Mouse (Mus musculus) right cerebral cortex, postnatal 4 days (tissue): ENCODE measurements at regions not wholly inside any gene's neighbourhood (a gene's known extent, or its start where the extent isn't known, plus 50 kb on each side); places are given as distances from the start of the nearest gene placed in this dataset.

Experiments
- DNase-seq: peaks from one replicate; pipeline ENCODE4 v3.0.0-alpha.2; 2022

DNA sequence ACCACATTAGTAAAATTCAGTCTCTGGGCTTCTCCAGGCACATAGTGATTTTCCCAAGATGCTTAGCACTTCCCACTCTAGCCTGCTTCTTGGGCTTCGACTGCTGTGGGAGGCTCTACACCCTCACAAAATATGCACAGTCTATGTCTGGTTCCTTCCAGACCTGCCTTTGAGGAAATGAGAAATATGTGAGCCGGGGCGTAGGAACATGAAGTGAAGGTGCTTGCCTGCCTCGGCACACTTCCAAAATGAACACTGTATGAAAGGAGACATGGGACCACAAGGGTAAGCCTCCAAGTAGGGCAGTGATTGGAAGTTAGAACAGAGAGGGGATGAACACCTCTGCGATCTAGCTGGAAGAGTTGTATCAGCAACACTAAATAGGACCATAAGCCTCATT is 54.5 kb downstream of the Gm10260 start:
- no peak for DNase-seq

DNA sequence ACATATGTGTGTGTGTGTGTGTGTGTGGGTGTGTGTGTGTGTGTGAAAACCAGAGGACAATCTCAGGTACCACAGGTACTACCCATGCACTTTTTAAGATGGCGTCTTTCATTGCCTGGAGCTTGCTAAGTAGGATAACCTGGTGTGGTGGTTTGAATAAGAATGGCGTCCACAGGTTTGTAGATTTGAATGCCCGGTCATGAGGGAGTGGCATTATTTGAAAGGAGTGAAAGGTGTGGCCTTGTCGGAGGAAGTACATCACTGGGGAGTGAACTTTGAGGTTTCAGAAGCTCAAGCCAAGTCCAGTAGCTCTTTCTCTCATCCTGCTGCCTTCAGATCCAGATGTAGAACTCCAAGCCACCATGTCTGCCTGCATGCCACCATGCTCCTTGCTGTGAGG is 55.9 kb downstream of the Gm10260 start:
- no peak for DNase-seq

DNA sequence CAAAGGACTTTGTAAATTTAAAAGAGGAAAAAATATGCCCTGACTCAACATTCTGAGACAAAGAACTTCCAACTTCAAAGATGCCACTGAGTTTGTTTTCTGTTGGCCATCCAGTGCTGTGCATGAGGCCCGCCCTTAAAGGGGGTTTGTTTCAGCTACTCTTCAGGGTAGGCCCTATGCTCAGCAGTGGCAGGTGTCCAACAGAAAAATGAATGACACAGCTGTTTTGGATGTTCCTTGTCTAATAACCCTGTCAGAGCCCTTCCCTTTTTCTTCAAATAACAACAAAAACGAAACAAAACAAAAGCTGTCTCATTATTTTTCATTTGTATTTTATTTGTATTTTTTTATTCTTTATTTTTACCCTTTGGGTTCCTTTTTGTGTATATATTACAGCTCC is 61.5 kb downstream of the Gm10260 start:
- DNase-seq, result no peak

DNA sequence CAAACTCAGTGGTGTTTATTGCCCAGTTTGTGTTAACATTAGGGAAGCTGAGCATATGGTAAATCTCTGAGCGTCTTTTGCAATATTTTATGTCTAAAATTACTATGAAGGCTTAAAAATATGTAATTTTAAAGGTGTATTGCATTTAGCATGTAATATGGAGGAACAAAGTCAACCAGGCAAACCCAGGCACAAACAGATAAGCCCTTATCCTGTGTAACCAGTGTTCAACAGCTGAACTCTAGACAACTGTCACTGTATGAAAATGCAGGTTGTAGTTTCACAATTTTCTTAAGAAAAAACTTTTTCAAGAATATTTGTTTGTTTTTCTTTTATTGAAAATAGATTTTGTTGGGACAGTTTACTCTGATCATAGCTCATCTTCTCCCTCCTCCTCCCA is 62.1 kb downstream of the Gm10260 start:
- no peak for DNase-seq

DNA sequence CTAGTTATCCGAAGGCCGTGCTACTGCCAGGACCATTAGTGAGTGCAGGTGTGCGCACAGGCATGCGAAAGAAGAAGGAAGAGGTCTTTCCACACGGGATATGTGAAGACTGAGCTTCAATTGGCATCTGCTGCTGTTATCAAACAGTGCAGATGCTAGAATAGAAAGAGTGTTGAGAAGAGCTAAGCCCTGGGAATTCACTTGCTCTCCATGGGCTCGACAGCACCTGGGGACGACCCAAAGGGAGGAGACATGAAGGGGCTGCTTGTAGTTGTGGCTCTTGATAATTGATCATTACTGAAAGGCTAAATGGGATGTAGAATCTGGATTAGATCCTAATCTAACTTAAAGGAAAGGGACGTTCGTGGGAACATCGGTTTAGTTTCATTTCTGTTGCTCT is 63.2 kb downstream of the Gm10260 start:
- DNase-seq, result no peak

DNA sequence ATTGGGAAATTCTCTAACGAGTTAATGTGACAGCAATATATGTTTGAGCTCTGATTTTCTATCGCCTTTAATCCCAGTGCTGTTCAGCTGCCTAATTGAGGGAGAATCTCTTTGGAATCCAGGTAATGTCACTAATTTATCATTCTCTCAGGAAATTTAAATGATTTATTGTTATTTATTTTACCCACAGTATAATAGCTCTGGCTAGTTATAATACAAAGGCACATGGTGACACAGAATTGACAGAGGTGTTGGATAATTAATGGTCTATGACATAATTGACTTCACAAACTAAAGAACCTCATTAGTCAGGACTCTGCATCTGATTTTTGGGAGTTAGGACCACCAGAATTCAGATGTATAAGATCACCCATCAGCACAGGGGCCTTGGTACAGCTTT is 65.4 kb downstream of the Gm10260 start:
- no peak for DNase-seq

DNA sequence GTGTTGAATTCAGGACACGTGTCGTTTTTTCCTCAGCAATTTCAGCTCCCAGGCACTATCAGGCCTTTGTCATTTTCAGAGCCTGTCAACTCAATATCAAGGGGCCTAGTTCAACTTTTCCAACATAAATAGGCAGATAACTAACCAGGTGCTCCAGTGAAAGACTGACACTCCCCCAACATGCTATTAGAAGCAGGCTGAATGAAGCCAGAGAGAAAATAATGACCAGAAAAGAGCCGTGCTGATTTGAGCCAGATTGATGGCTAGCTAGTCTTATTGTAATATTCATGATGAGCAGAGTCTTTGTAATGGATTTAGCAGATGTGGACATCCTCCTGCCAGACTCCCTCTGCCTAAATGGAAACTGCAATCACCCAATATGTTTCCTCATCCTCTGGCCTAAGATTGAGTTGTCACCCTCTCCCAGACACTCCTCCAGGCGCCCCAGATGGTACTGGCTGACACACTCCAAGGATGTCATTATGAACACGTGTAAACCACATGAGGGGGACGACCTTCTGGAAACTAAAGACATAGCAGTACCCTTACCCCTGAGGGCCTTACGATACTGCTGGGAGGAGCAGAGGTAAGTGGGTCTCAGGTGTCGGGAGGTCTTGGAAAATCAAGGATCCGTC is 66.0 kb downstream of the Gm10260 start:
- no peak for DNase-seq

DNA sequence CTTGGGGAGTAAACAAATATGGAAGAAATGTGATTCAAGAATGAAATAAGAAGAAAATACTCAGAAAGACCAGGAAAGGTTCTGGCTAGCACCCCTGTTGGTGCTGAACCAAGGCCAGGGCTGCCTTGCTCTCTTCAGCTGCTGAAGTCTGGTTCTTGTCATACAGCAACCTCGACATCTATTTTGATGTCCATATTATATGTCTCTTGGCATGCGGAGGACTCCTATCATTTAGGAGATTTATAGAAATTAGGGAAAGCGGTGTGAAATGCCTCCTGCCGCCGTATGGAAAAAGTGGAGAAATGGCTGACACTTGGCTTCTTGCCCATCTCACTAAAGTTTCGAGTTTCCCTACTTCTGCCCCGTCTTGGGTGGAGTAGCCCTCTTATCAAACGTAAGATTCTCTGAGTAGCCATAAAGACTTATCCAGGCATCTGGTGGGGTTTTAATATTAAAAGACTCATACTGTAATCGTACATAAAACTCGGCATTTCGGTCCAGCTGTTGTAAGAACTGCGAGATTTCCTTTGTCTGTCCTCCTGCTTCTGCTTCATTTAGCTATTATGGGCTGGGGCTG is 72.0 kb downstream of the Gm10260 start:
- no peak for DNase-seq

DNA sequence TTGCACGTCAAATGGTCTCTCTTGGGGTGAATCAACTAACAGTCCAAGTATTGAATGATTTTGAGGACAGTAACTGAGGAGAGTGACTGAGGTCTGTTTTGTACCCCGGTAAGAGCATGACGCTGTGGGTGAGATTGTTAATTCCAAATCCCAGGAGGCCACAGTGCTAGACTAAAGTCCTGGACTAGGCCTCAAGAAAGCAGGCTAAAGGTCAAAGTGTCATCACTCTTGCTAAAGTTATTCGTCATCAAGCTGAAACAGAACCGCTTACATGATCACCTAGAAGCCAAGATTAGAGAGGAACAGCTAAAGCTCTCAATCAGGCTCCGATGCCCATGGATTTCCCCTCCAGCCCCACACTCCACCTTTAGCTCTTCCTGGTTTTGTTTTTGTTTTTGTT is 76.6 kb downstream of the Gm10260 start:
- DNase-seq, result no peak

DNA sequence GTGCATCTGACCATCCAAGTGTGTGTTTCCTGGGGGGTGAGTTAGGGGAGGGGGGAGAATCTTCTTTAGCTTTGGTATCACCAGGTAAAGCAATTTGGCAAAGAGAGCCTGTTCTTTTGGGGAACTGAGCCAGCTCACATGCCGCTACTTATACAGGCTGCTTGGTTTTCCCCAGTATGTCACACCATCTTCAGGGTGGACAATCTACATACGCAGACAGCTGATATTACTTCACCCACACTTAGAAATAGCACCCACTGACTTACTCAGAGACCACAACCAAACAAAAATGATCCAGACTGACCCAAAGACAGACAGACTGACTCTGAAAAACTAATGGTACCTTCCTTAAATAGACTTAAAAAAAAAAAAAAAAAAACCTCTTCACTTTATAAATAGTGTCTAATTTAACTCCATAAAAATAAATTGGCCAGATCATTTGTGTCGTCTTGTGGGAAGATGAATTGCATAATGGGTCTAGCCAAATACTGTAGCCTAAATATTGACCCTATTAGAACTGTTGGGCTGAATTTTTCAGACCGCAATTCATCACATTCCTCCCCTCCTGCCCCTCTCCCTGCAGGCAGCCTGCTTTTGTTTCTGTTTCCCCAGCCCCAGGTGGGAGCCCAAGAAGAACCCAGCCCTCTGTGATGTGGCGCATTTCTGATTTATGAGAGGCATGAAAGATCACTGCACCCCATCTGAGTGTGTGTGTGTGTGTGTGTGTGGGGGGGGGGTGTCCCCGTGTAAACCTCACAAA is 79.0 kb downstream of the Gm10260 start:
- DNase-seq, result no peak

DNA sequence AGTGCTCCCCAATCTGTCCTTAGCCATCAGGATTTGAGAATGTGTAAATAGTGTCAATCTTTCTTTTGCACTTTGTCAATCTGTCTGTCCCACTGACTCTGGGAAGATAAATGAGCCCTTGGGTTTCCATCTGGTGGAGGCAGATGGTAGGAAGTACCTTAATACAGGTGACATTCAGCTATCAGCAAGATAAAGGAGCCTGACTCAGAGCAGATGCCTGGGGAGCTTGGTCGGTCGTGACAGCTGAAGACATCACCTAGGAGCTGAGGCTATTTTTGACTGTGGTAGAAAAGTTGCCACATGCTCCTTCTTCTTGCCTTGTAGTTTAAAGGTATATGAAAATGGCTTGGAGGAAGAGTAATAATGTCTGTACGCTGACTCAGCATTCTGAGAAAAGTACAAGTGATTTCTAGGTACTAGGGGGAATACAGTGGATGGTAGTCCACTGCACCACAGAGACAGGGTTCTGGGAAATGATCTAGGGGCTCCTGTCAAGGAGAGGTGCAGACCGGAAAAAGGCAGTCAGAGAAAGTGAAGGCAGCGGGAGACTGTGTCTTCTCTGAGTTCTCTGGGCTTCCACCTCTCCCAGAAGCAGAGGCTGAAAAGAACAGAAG is 80.0 kb downstream of the Gm10260 start:
- DNase-seq, result no peak

DNA sequence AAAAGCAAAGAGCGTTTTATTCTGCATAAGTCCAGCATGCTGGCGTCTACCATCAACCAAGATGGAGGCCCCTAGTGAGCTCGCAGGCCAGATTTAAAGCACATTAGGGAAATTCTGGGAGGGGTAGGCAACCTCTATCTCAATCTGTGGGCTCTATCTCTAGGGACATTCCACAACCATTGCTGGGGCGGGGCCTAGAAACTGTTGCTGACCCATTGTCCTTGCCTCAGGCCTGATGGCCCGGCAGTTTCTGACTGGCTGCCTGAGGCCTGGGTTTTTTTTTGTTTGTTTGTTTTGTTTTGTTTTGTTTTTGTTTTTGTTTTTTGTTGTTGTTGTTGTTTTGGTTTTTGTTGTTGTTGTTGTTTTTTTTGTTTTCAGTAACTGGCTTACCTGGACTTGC is 81.4 kb downstream of the Gm10260 start:
- no peak for DNase-seq

DNA sequence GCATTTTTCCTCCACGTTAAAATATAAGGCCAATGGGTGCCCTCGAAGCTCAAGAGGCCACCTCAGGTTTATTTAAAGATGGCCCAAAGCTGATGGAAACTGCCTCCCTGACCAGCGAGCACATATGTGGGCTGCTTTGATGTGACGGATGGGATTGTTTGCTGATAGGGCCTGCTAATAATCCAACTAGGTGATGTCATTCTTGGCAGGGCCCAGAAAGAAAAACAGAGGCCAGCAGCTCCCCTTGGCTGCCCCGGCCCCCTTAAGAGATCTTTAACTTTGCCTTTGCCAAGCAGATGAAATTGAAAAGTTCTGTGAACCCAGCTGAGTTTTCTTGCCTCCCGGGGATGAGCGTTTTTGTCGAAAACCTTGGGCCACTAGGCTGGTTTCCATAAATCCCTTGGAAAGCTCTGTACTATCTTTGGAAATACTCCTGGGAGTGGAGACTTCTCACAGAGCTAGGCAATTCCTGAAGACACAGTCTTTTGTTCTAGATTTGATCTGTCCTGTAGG is 83.8 kb downstream of the Gm10260 start:
- no peak for DNase-seq

DNA sequence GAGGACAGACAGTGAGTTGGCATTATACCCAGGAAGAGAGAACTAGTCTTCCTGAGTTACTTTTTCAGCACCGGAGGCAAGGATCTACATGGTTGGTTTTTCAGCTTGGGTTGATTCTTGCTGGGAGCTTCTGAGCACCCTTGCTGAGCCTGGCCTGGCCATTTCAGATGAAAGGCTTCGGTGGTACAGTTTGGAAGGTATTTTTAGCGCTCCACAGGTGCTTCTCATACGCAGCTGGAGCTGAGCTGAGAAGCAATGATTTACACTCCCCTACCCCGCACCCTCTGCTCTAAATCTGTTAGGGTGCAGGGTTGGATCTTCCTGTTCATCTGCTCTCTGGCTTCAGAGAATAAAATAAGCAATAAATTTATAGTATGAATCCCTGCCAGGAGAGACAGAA is 87.3 kb downstream of the Gm10260 start:
- DNase-seq, result no peak

DNA sequence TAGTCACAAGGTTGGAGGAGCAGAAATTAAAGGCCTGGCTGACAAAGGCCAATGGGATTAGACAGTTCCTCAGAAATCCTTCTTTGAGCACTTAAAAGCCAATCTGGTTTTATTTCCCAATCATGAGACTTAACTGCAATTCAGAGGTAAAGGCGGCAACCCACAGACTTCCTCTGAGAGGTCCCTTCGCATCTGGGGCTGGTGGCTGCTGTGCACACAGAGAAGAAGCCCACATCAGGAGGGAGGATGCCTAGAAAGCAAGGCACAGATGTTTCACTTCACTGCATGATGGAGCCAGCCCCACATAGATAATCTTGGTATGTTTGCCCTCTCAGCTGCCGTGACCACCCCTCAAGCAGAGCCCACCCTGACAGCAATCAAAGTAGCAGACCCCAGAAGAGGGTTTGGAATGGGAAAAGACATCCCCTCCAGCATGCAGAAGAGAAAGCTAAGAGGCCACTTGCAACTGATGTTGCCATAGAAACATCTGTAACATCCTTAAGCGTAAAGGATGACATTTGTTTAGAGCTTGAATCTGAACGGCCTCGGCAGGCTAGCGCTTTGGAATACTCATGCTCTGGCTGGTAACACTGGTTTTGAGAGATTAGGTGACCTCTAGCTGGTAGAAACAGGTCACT is 88.3 kb downstream of the Gm10260 start:
- DNase-seq, result no peak

DNA sequence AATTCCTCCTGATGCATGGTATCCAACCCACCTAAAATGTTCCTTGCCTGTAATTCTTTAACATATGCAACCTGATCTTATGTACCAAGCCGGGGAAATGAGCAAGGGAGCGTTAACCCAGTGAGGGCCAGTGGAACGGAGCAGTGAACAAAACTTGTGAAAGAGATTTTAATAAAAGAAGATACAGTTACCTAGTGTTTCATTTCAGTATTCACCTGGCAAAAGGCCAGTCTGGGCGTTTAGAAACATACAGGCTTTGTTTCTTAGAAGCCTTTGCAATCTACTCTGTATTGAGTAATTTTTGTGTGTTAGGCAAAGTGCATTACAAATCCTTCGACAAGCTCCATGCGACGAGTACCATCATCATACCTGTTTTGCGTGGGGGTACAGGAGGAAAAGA is 91.1 kb downstream of the Gm10260 start:
- DNase-seq, result no peak

DNA sequence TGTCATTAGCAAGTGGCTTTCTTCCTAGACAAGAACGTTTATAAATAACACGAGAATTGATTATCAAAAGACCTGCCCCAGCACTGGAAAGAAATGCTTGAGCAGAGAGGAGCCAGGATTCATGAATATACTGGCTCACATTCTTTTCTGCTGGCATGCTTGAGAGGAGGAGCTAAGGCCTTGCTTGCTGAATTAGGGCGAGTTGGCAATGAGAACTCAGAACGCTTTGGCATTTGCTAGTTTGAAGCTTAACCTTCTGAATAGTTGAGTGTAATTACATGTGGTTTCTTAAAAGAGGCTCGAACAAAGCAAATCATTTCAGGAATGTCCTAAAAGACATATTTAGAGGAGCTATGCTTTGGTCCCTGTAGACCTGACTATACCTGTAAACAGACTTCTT is 91.5 kb downstream of the Gm10260 start:
- DNase-seq, result no peak

DNA sequence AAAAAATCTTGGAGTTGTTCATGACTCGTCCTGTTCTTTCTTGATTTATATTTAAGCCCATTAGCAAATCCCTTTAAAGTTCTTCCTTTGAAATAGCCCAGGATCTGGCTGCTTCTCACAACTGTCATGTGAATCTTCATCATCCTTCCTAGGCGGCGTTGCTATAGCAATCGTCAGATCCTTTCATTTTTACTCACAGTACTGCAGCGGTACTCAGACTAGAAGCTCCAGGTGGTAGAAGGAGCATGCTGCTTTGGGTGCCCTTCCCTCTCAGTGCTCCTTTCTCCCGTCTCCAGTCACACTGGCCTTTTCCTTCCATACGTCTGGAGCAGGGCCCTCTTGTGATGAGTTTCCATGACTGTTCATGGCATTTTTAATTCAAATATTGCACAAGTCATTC is 93.1 kb downstream of the Gm10260 start:
- DNase-seq, result no peak

DNA sequence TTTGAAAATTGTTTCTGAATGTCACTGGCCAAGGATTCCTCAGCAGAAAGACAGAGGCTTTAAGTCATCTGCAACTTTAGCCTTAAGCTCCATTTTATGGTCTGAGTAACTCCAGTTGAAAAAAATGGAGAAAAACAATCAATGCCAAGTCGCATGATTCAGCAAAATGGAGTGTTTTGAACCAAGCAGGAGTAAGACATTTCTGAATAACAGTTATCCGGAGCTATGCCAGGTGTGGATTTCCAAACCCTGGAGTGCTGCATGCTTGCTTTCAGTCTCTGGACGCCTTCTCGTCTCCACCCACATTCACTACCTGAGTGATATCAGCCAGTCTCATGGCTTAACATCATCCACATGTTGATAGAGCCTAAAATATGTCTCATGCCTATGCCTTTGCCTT is 93.7 kb downstream of the Gm10260 start:
- no peak for DNase-seq

DNA sequence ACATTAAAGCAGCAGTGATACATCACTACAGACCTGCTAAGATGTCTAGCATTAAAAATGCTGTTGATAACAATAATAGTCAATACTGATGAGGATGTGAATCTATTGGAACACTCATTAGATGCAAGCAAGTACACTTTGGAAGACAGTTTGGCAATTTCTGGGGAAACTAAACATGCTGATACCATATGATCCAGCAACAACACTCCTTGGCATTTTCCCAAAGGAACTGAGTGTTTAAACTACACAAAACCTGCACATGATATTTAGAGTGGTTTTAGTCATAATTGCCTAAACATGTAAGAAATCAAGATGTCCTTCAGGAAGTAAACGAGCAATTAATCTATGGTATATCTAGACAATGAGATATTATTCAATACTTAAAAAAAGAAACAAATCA is 95.2 kb downstream of the Gm10260 start:
- DNase-seq, result no peak

DNA sequence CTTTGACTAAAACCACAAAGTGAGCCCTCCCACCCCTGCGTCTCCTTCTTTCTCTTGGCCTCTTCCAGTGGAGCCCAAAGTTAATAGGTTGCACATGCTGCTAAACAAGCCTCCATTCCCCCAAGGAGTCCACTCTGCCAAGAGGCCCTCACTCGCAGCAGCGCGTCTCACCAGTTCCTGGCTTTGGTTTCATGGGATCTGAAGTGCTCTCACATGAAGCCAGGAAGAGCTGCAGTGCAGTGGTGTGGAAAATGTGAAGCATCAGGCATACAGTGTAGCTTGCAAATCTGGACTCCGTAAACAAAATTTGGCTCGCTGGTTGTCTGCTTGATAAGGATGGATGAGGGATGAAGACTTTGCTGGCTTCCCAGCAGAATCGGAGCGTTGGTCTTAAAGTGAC is 97.7 kb downstream of the Gm10260 start:
- DNase-seq, result no peak

DNA sequence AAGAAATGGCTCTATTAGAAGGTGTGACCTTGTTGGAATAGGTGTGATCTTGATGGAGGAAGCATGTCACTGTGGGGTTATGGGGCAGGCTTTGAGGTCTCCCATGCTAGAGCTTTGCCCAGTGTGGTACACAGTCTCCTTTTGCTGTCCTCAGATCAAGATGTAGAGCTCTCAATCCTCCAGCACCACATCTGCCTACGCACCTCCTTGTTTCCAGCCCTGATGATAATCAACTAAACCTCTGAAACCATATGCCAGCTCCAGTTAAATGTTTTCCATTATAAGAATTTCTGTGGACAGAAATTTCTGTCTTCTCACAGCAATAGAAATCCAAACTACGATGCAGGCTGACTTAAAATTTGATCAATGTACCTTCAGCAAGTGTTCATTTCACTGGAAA is 103.8 kb downstream of the Gm10260 start:
- DNase-seq, result no peak

DNA sequence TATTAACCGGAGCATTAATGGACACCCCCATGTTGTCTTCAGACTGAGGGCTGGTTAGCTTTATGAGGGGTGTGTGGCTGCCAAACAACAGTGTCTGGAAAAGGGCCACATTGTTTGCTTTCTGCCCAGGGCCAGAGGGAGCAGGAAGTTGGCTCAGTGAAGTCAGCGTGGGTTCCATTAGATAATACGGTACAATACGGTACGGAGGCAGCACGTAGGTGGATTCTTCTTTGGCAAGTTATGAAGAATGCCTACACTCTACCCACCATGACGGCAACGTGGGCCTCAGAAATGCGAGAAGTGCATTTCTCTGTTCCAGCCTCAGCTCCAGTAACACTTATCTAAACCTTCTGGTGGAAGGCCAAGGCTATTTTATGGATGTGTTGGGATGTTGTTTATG is 108.2 kb downstream of the Gm10260 start:
- no peak for DNase-seq

DNA sequence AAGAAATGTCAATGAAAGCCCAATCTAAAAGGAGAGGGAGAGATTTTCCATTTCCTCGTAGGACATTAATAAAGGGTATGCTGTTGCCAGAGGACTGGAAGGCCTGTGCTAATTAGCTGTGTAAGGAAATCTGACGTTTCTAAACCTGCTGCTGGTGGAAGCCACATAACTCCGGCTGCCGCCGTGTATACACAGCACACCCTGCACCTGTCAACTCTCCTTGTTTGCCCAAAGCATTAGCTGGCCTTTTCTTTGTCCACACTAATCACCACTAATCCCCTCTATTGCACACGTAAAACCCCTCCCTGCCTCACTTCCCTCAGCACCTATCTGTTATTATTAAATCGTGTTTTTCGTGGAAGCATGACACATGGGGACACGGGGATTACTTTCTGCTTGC is 108.7 kb downstream of the Gm10260 start:
- DNase-seq, result no peak
